Mouse (Mus musculus) heart, embryonic 14.5 days (tissue): Measurements from ENCODE around the gene Dusp14. TPM values are rescaled to one million over a fixed set of nuclear protein-coding genes. Genes with fewer than 3 reads are reported as not detected.

Experiments used
- ATAC-seq: fragments of 200-750 bp; cut with Nextera tagmentation; 2 replicates; pipeline ENCODE4 v1.8.0; 2017; ENCODE audit warnings: low read depth, moderate TSS enrichment; ENCODE audit not compliant: insufficient number of reproducible peaks, insufficient read depth, low FRiP score
- H3K27ac ChIP-seq, 2 experiments: fragments of 200-500 bp in 1 of 2; fragments of 300-500 bp in 1 of 2; sonication (generic) in 1 of 2; replicated peaks in 1 of 2; 2 replicates each; pipeline ENCODE4 v1.5.1; 2012 to 2014; ENCODE audit warnings: low read depth in 2 of 2, low read length in 2 of 2, control low read depth in 1 of 2, mild to moderate bottlenecking in 1 of 2, mixed read lengths in 1 of 2; ENCODE audit not compliant: control insufficient read depth in 1 of 2, insufficient read depth in 1 of 2
- H3K27me3 ChIP-seq: fragments of 300-500 bp; sonication (generic); 2 replicates; pipeline ENCODE4 v1.6.1; 2014; ENCODE audit warnings: mild to moderate bottlenecking, low read length, control low read depth; ENCODE audit not compliant: control insufficient read depth, insufficient read depth
- H3K36me3 ChIP-seq: fragments of 300-500 bp; sonication (generic); 2 replicates; pipeline ENCODE4 v1.6.1; 2014; ENCODE audit warnings: mild to moderate bottlenecking, control low read depth, low read length, mixed read lengths; ENCODE audit not compliant: control insufficient read depth, insufficient read depth
- H3K4me1 ChIP-seq, 2 experiments: fragments of 200-500 bp in 1 of 2; fragments of 300-500 bp in 1 of 2; sonication (generic) in 1 of 2; 2 replicates each; pipeline ENCODE4 v1.6.1; 2012 to 2014; ENCODE audit warnings: low read length in 2 of 2, control low read depth in 1 of 2, mixed read lengths in 1 of 2; ENCODE audit not compliant: control insufficient read depth in 2 of 2, insufficient read depth in 2 of 2
- H3K4me2 ChIP-seq: fragments of 300-500 bp; sonication (generic); 2 replicates; pipeline ENCODE4 v1.6.1; 2014; ENCODE audit warnings: mild to moderate bottlenecking, low read length
- H3K4me3 ChIP-seq, 2 experiments: fragments of 200-500 bp in 1 of 2; fragments of 300-500 bp in 1 of 2; sonication (generic) in 1 of 2; 2 replicates each; pipeline ENCODE4 v1.5.1; 2012 to 2014; ENCODE audit warnings: low read length in 2 of 2, mild to moderate bottlenecking in 2 of 2, control low read depth in 1 of 2, low read depth in 1 of 2, moderate library complexity in 1 of 2; ENCODE audit not compliant: control insufficient read depth in 1 of 2, insufficient read depth in 1 of 2
- H3K9ac ChIP-seq: fragments of 300-500 bp; sonication (generic); 2 replicates; pipeline ENCODE4 v1.6.1; 2014; ENCODE audit warnings: mild to moderate bottlenecking, low read length
- H3K9me3 ChIP-seq: fragments of 300-500 bp; sonication (generic); 2 replicates; pipeline ENCODE4 v1.6.1; 2016; ENCODE audit warnings: low read length, control low read depth; ENCODE audit not compliant: control insufficient read depth
- WGBS: fragments of 180-500 bp; shearing (Covaris S2); extraction: QIAGEN DNeasy Blood & Tissue Kit; methylation state at CpG from one replicate; pipeline ENCODE4 v1.1.7; 2014; 5-methylcytosine and 5-hydroxymethylcytosine counted together
- polyA plus RNA-seq: library from polyadenylated mRNA; unstranded; fragments of >200 nt; fragmentation: Nextera tagmentation; extraction: Ambion mirVana; gene quantifications from 2 replicates; pipeline ENCODE4 v1.2.1, GENCODE M21; 2014

Dusp14 gene
- 4.2 and 5.0 TPM in 2 replicates for polyA plus RNA-seq

GRCm38 (mm10) chr11:84069034-84069370 is at the start of gene Dusp14:
Gene Dusp14, minus strand, starts transcription at chr11:84069261.
- Histone ChIP-seq H3K36me3 (no peaks in the 10 kb centered on the region), H3K27ac (0 out of 4 replicates have a peak within 1 kb of the TSS, but pooled peaks of 1 of the 2 experiments have one; percentile 19)
- WGBS: 12% methylated on average over 11 of the region's 11 CpGs

GRCm38 (mm10) chr11:84117431-84117830 is 48.4 kb upstream of the Dusp14 start:
- WGBS: 87% methylated on average over 4 of the region's 4 CpGs
- Histone ChIP-seq H3K9ac (no peak overlapping the region), H3K4me2 (no peak overlapping the region), H3K4me3 (no peak overlapping the region), H3K4me1 (peaks cover under 1 to 15% of the 10 kb centered on the region in 2 experiments; a peak in 3 of 4 replicates), H3K27ac (no peak overlapping the region), H3K36me3 (peaks cover 80% of the 10 kb centered on the region), H3K27me3 (no peaks in the 10 kb centered on the region), H3K9me3 (no peaks in the 10 kb centered on the region)
- ATAC-seq: no peak

More at GRCm38 (mm10) chr11:84069034-84069370, at the start of gene Dusp14:
- no peak for ATAC-seq
- Histone ChIP-seq H3K9ac (peak within 1 kb of the TSS; percentile 81), H3K27me3 (peaks cover 22% of the 10 kb centered on the region), H3K9me3 (no peaks in the 10 kb centered on the region), H3K4me1 (peaks cover 15 to 23% of the 10 kb centered on the region in 2 experiments), H3K4me2 (peak within 1 kb of the TSS; percentile 98), H3K4me3 (peak within 1 kb of the TSS; percentile 69 to 81)

- WGBS: 61% methylated on average over 2 of the region's 2 CpGs
- Histone ChIP-seq H3K27me3 (no peaks in the 10 kb centered on the region), H3K4me3 (no peak overlapping the region), H3K9me3 (no peaks in the 10 kb centered on the region), H3K36me3 (peaks cover 74% of the 10 kb centered on the region), H3K9ac (no peak overlapping the region), H3K4me1 (peaks cover 2 to 19% of the 10 kb centered on the region in 2 experiments; a peak in 3 of 4 replicates), H3K4me2 (no peak overlapping the region), H3K27ac (no peak overlapping the region)
- no peak for ATAC-seq
Observed at GRCm38 (mm10) chr11:84116221-84116620, 47.2 kb upstream of the Dusp14 start.

GRCm38 (mm10) chr11:84115646-84116045 is 46.6 kb upstream of the Dusp14 start:
- 42% methylated on average over 9 of the region's 9 CpGs for WGBS
- no peak for ATAC-seq
- H3K4me3 ChIP-seq: no peak overlapping the region
- H3K36me3 ChIP-seq: peaks cover 72% of the 10 kb centered on the region
- no peak overlapping the region for H3K27ac ChIP-seq
- no peaks in the 10 kb centered on the region for H3K27me3 ChIP-seq
- peaks cover 2 to 19% of the 10 kb centered on the region in 2 experiments; a peak in 3 of 4 replicates for H3K4me1 ChIP-seq
- no peaks in the 10 kb centered on the region for H3K9me3 ChIP-seq
- H3K4me2 ChIP-seq: no peak overlapping the region
- H3K9ac ChIP-seq: no peak overlapping the region

GRCm38 (mm10) chr11:84113623-84114022 is 44.6 kb upstream of the Dusp14 start:
- no peak for ATAC-seq
- Histone ChIP-seq H3K9me3 (no peaks in the 10 kb centered on the region), H3K4me1 (peaks cover 2 to 19% of the 10 kb centered on the region in 2 experiments; a peak in 3 of 4 replicates), H3K4me3 (no peak overlapping the region), H3K36me3 (peaks cover 71% of the 10 kb centered on the region), H3K27me3 (no peaks in the 10 kb centered on the region), H3K27ac (no peak overlapping the region), H3K9ac (no peak overlapping the region), H3K4me2 (no peak overlapping the region)
- WGBS: 85% methylated on average over 5 of the region's 5 CpGs

- H3K4me3 ChIP-seq: no peak overlapping the region
- H3K9ac ChIP-seq: no peak overlapping the region
- H3K9me3 ChIP-seq: no peaks in the 10 kb centered on the region
- H3K4me1 ChIP-seq: 0 out of 4 replicates have a peak, but pooled peaks cover 0 to 1% of the 10 kb centered on the region in 2 experiments
- no peak for ATAC-seq
- no peak overlapping the region for H3K27ac ChIP-seq
- no peaks in the 10 kb centered on the region for H3K27me3 ChIP-seq
- no peak overlapping the region for H3K4me2 ChIP-seq
- peaks cover 88% of the 10 kb centered on the region for H3K36me3 ChIP-seq
- WGBS: 75% methylated on average over 2 of the region's 2 CpGs
Observed at GRCm38 (mm10) chr11:84107137-84107536, 38.1 kb upstream of the Dusp14 start.

GRCm38 (mm10) chr11:84104036-84104435 is 35.0 kb upstream of the Dusp14 start:
- Histone ChIP-seq H3K36me3 (peaks cover 85% of the 10 kb centered on the region), H3K4me3 (no peak overlapping the region), H3K9ac (no peak overlapping the region), H3K9me3 (no peaks in the 10 kb centered on the region), H3K4me1 (peaks cover 3 to 9% of the 10 kb centered on the region in 2 experiments), H3K27ac (no peak overlapping the region), H3K27me3 (no peaks in the 10 kb centered on the region), H3K4me2 (no peak overlapping the region)
- 88% methylated on average over 6 of the region's 6 CpGs for WGBS
- no peak for ATAC-seq

- Histone ChIP-seq H3K36me3 (peaks cover 76% of the 10 kb centered on the region), H3K27ac (0 out of 4 replicates have a peak overlapping the region, but pooled peaks have one; percentile 5 to 19), H3K4me1 (peaks cover 7 to 12% of the 10 kb centered on the region in 2 experiments), H3K27me3 (no peaks in the 10 kb centered on the region), H3K4me2 (no peak overlapping the region), H3K4me3 (no peak overlapping the region), H3K9ac (no peak overlapping the region), H3K9me3 (no peaks in the 10 kb centered on the region)
- ATAC-seq: no peak
Observed at GRCm38 (mm10) chr11:84101182-84101581, 32.1 kb upstream of the Dusp14 start.
